Mouse (Mus musculus) heart, postnatal 0 days (tissue): Measurements from ENCODE around the gene Pcgf5. TPM values are rescaled to one million over a fixed set of nuclear protein-coding genes. Genes with fewer than 3 reads are reported as not detected.

ENCODE experiments used
- ATAC-seq: fragments of 200-750 bp; cut with Nextera tagmentation; 2 replicates; pipeline ENCODE4 v1.8.0; 2017; ENCODE audit warnings: low read depth, moderate number of reproducible peaks, moderate library complexity; ENCODE audit not compliant: insufficient read depth
- DNase-seq: peaks from one replicate; pipeline ENCODE4 v3.0.0-alpha.2; 2016; ENCODE audit warnings: low spot score
- H3K27ac ChIP-seq: fragments of 300-500 bp; sonication (generic); 2 replicates; pipeline ENCODE4 v1.5.1; 2014; ENCODE audit warnings: low read depth, mild to moderate bottlenecking
- H3K27me3 ChIP-seq: fragments of 300-500 bp; sonication (generic); 2 replicates; pipeline ENCODE4 v1.6.1; 2014; ENCODE audit warnings: low read length, mixed read lengths; ENCODE audit not compliant: control insufficient read depth, insufficient read depth
- H3K36me3 ChIP-seq: fragments of 300-500 bp; sonication (generic); replicated peaks from 2 replicates; pipeline ENCODE4 v1.6.1; 2014; ENCODE audit warnings: low read length, mixed read lengths; ENCODE audit not compliant: control insufficient read depth, insufficient read depth
- H3K4me1 ChIP-seq: fragments of 300-500 bp; sonication (generic); 2 replicates; pipeline ENCODE4 v1.6.1; 2014; ENCODE audit warnings: antibody characterized with exemption; ENCODE audit not compliant: control insufficient read depth, insufficient read depth
- H3K4me2 ChIP-seq: fragments of 300-500 bp; sonication (generic); 2 replicates; pipeline ENCODE4 v1.6.1; 2014; ENCODE audit warnings: low read depth, mild to moderate bottlenecking, low read length, moderate library complexity
- H3K4me3 ChIP-seq: fragments of 300-500 bp; sonication (generic); 2 replicates; pipeline ENCODE4 v1.5.1; 2014; ENCODE audit warnings: low read depth, low read length
- H3K9ac ChIP-seq: fragments of 300-500 bp; sonication (generic); replicated peaks from 2 replicates; pipeline ENCODE4 v1.6.1; 2014; ENCODE audit warnings: low read depth, low read length, mixed read lengths
- H3K9me3 ChIP-seq: fragments of 300-500 bp; sonication (generic); replicated peaks from 2 replicates; pipeline ENCODE4 v1.6.1; 2016; ENCODE audit warnings: low read length; ENCODE audit not compliant: control insufficient read depth
- CTCF ChIP-seq: IDR thresholded peaks from 2 replicates; pipeline ENCODE4 v1.5.1; 2016; ENCODE audit warnings: antibody characterized with exemption, control low read depth, low read depth
- EP300 ChIP-seq: IDR thresholded peaks from 2 replicates; pipeline ENCODE4 v1.6.1; 2016; ENCODE audit warnings: antibody characterized with exemption, low read depth
- WGBS: fragments of 180-500 bp; shearing (Covaris S2); extraction: QIAGEN DNeasy Blood & Tissue Kit; methylation state at CpG from one replicate; pipeline ENCODE4 v1.1.7; 2014; 5-methylcytosine and 5-hydroxymethylcytosine counted together
- polyA plus RNA-seq: library from polyadenylated mRNA; unstranded; fragments of >200 nt; fragmentation: Nextera tagmentation; extraction: Ambion mirVana; gene quantifications from 2 replicates; pipeline ENCODE4 v1.2.1, GENCODE M21; 2015
- total RNA-seq: library from RNA; depleted of rRNA; stranded (reverse); fragments of >200 nt; gene quantifications from 2 replicates; pipeline ENCODE4 v1.2.3, GENCODE M21; 2014; ENCODE audit warnings: low replicate concordance; rRNA removed

The Pcgf5 gene
- total RNA-seq (19.2 and 34.3 TPM in 2 replicates), polyA plus RNA-seq (56.5 and 66.6 TPM in 2 replicates)

GRCm38 (mm10) chr19:36348161-36348800, at the start of gene Pcgf5:
TSS of gene Pcgf5 (plus strand) at chr19:36348309.
- Histone ChIP-seq H3K36me3 (no peaks in the 10 kb centered on the region), H3K4me3 (peak within 1 kb of the TSS; percentile 80), H3K4me2 (peak within 1 kb of the TSS; percentile 94), H3K4me1 (no peaks in the 10 kb centered on the region), H3K27me3 (no peaks in the 10 kb centered on the region; the same call in 1 of the 2 replicates), H3K27ac (peak within 1 kb of the TSS; percentile 94), H3K9ac (peak within 1 kb of the TSS; percentile 85), H3K9me3 (no peaks in the 10 kb centered on the region)
- peak; percentile 78 for DNase-seq
- under 1% methylated on average over 82 of the region's 92 CpGs for WGBS
- peak; percentile 87 for ATAC-seq
- TF ChIP-seq EP300: no peak
- no peak for TF ChIP-seq CTCF

DNA sequence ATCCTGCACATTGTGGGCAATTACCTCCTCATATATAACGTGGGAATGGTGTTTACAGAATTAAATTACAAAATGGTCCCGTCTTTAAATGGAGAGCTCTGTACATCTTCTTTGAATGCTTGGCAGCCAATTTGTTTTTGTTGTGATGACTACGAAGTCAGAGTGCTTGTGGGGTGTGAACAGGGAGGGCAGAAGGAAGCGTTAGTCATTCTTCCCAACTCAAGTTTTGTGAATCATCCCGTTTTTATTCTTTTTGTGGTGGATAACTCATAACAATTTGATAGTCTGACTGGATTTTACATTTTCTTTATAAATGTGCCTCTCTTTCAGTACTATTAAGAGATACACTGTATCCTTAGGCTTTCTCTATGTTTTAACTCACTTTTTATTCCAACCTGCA, 42.6 kb upstream of the Pcgf5 start:
- DNase-seq: no peak
- TF ChIP-seq CTCF (no peak), EP300 (no peak)
- Histone ChIP-seq H3K36me3 (no peaks in the 10 kb centered on the region), H3K9me3 (no peaks in the 10 kb centered on the region), H3K4me2 (no peak overlapping the region), H3K4me3 (no peak overlapping the region), H3K27ac (no peak overlapping the region), H3K9ac (no peak overlapping the region), H3K27me3 (no peaks in the 10 kb centered on the region), H3K4me1 (no peaks in the 10 kb centered on the region)
- 55% methylated on average over 5 of the region's 5 CpGs for WGBS
- ATAC-seq: no peak

DNA sequence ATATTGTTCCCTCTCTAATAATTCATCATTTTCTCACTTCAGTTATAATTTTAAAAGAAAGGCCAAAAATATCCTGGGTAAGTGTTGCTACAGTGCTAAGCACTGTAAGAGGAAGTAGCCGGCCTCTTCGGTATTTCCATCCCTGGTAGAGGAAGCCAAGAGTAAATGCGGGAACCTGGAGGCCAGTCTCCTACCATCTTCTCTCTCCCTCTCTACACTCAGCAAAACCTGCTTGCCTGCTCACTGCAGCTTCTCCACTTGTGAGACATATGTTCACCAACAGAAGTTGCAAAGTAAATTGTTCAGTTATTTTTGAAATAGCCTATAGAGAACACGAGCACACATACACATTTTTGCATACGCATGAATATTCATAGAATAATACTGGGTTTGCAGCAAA, 34.1 kb upstream of the Pcgf5 start:
- TF ChIP-seq EP300 (no peak), CTCF (no peak)
- no peaks in the 10 kb centered on the region for H3K36me3 ChIP-seq
- H3K4me3 ChIP-seq: no peak overlapping the region
- no peak overlapping the region for H3K9ac ChIP-seq
- H3K9me3 ChIP-seq: no peaks in the 10 kb centered on the region
- H3K27me3 ChIP-seq: no peaks in the 10 kb centered on the region
- ATAC-seq: no peak
- 80% methylated on average over 5 of the region's 5 CpGs for WGBS
- no peak overlapping the region for H3K4me2 ChIP-seq
- DNase-seq: no peak
- H3K4me1 ChIP-seq: no peaks in the 10 kb centered on the region
- no peak overlapping the region for H3K27ac ChIP-seq

DNA sequence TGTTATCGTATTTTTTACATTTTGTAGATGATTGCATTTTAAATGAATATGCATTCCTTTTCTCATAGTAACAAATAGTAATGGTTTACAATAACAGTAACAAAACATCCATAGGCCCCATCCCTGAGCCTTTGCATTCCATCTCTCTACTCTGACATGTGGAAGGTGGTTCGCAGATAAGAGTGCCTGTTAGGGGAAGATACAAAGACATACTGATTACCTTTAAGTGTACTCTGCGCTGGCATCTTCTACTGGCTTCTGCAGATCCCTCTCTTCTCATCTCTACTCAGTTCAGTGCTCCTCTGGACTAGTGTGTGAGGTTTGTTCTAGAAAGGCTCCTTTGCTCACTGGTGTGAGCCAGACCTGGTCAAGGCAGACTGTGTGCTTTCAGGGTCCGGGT, 28.4 kb upstream of the Pcgf5 start:
- Histone ChIP-seq H3K27me3 (no peaks in the 10 kb centered on the region), H3K36me3 (no peaks in the 10 kb centered on the region), H3K4me3 (no peak overlapping the region), H3K9ac (no peak overlapping the region), H3K9me3 (no peaks in the 10 kb centered on the region), H3K4me1 (no peaks in the 10 kb centered on the region), H3K4me2 (no peak overlapping the region), H3K27ac (no peak overlapping the region)
- DNase-seq (no peak), ATAC-seq (no peak)
- WGBS: 55% methylated on average over 4 of the region's 4 CpGs
- TF ChIP-seq CTCF (no peak), EP300 (no peak)

GRCm38 (mm10) chr19:36321066-36321465, 27.0 kb upstream of the Pcgf5 start:
- 71% methylated on average over 3 of the region's 3 CpGs for WGBS
- no peaks in the 10 kb centered on the region for H3K36me3 ChIP-seq
- H3K4me3 ChIP-seq: no peak overlapping the region

DNA sequence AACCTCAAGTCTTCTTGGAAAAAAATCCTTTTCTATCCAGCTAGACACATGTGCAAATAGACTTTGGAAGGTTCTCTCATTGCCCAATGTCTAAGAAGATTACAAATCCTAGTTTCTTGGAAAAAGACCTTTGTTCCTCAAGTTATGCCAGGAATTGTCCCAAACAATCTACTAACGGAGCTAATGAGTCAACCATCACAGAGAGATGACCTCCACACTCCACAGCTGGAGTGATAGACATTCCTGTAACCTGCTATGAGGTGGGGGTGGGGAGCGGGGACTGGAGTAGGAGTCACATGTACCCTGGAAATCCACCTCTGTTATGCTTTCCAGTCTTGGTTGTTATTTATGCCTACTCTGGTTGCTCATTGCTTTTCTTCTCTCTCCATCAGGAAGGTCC, 24.8 kb upstream of the Pcgf5 start:
- H3K27me3 ChIP-seq: no peaks in the 10 kb centered on the region
- H3K9ac ChIP-seq: no peak overlapping the region
- H3K9me3 ChIP-seq: no peaks in the 10 kb centered on the region
- ATAC-seq (no peak), DNase-seq (no peak)
- TF ChIP-seq CTCF (no peak), EP300 (no peak)
- 70% methylated on average over 2 of the region's 2 CpGs for WGBS
- H3K36me3 ChIP-seq: no peaks in the 10 kb centered on the region
- H3K4me2 ChIP-seq: no peak overlapping the region
- no peaks in the 10 kb centered on the region for H3K4me1 ChIP-seq
- no peak overlapping the region for H3K27ac ChIP-seq
- H3K4me3 ChIP-seq: no peak overlapping the region

More at GRCm38 (mm10) chr19:36321066-36321465, 27.0 kb upstream of the Pcgf5 start:
- ATAC-seq (no peak), DNase-seq (no peak)
- Histone ChIP-seq H3K27ac (no peak overlapping the region), H3K9me3 (no peaks in the 10 kb centered on the region), H3K27me3 (no peaks in the 10 kb centered on the region), H3K4me1 (no peaks in the 10 kb centered on the region), H3K4me2 (no peak overlapping the region), H3K9ac (no peak overlapping the region)
- no peak for TF ChIP-seq CTCF
- TF ChIP-seq EP300: no peak
